Mouse (Mus musculus) regulatory T cell (primary cell): ENCODE results near the gene Paqr5.

ENCODE experiments used
- in situ Hi-C: fragments of 300-600 bp; cut with MboI, MseI; formaldehyde crosslinking; loops from one replicate; pipeline ENCODE4 v1.15.1; 2025; ENCODE audit warnings: high pct_unique_total_duplicates

The Paqr5 gene

DNA sequence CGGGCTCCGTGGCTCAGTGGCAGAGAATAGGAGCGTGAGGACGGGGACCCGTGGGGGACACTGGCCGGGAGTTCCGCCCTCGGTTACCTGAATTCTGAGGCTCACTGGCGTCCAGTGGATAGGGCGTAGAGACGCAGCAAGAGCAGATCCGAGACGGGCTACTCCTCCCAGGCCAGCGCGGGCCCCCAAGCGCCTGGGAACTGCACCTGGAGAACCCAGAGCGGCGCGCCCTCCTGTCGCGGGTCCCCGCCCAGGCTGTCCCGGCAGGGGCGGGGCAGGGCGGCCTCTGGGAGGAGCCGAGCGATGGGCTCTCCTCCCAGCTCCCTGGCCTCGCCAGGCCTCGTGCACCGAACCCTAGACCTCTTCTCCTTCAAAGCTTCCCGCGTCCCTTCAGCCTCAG, at the start of gene Paqr5:
TSS of gene Paqr5 (minus strand) at position 257 of the 400 bp plus-strand sequence.
- in situ Hi-C loops = loop anchor here (10.0 kb wide), 1 partner anchor 1148 kb away; no protein-coding TSS in a partner anchor

DNA sequence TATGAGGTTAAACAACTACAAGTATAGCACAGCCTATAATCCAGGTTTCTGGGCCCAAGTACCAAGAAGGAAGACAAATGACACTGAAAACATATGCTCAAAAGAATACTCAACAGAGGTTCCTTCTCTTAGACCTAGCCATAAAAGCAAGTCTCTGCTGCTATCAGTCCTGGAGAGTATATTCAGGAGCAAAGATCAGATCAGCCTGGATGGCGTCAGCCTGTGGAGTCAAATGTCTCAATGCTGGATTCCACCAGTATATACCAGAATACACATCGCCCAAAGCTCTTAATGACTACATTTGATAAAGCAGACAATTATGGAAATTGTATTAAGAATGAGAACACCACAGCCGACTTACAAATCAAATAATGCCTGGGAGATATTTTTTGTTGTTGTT, 35.6 kb upstream of the Paqr5 start:
- in situ Hi-C loops = no loop called here

DNA sequence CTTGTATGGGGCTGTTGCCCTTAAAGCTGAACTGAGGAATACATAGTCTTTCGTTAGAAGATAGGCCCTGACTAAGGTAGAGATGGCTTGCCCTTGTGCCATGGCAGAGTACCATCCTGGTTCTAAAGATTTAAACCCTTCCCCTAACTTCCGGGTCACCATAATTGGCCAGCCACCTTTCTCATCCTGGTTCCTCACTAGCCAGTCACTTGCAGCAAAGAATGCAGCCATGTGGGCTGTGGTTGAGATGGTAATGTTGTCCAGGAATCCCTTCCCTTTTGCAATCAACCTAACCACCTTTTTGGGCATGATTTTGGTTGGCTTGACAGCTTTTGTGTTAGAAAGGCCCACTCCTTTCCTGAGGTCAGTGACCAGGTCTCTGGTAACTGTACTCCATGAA, 33.8 kb upstream of the Paqr5 start:
- in situ Hi-C loops = no loop called here

DNA sequence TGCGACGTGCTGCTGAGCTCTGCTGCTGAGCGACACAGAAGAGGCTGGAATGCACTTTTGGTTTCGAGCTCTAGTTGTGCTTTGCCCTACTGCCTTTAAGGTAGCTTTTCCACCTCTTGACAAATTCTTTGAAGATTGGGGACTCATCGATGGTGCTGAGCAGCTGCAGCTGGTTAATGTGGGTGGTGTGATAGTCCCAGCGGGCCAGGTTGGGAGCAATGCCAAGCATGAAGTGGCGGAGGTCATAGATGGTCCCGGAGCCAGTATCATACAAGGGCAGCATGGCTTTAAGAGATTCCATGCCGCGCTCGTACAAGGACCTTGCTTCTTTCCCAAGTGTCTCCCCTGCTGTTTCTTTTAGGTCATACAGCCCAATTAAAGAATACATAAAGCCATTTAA, 33.3 kb upstream of the Paqr5 start:
- in situ Hi-C loops = no loop called here

DNA sequence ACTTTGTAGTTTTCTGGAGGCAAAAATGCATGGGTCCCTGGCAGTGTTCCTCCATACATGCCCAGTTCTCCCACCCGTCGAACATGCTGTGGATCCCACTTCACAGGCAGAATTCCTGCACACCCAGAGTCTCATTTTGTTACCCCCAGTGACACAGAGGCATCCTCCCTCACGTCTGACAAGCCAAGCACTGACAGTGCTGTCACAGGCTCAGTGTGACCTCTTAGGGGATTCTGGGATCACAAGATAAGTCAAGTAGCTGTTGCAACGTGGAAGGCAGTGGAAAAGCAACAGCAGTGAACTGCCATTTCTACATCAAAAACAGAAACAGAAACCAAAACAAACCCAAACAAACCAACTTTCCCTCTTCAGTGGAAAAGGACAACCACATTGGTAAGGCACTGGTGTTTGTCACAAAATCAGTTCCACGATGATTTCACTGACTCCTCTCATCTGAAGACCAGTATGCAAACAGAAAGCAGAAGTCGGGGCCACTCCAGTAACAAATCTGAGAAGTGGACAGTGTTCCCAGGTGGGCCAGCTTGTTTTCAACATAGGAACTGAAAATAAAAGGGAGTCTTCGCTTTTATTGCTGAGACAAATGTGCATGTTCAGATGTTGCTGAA, 31.3 kb upstream of the Paqr5 start:
- in situ Hi-C loops = no loop called here

DNA sequence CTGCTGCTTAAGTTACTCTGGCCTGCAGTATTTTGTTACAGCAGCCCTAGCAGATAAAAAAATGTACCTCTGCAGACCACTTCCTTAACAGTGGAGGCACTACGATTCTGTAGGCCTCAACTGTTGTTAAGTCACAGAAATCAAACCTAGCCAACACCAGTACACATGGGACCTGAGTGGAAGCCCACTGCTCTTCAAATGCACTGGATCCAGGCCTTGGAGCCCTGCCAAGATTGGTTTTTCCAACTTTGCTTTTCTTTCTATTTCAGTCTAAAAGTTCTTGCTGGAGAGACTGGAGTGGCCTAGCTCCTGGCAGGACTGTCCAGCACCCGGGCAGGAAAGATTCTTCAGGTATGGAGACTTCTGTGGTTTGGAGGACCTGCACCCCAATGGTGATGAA, 29.6 kb upstream of the Paqr5 start:
- in situ Hi-C loops = no loop called here

DNA sequence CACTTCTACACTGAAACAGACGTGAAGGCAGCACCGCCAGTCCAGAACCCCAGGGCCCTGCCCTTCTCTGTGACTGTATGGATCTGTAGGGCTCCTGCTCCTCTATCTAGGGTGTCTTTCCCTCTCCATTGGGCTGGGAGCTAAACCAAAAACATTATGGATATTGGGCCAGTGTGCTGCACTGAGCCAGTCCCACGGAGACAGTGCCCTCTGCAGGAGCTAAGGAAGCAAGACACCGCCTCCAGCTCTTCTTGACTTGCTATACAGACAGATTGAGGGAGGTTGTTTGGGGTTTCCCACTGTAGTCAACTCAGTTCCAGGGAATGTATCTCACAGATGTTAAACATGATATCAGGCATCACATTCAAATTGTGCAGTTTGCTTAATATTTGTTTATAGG, 24.1 kb upstream of the Paqr5 start:
- in situ Hi-C loops = no loop called here

DNA sequence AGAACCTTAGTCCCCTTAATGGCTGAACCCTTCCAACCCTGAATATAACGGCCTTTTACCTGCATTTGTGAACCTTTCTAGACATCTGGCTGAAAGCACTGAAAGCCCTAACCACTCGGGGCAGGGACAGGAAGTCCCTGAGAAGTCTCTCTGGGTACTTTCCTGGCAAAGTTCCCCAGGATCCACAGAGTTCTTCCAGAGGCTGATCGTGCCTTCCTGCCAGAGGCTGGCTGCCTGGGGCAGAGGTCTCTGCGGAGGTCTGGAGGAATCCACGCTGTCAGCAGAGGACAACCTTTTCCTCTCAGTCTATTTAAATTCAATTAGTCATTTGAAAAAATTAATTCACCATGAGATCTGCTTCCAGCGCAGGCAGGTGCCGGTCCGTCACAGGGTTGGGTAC, 22.5 kb upstream of the Paqr5 start:
- in situ Hi-C loops = no loop called here

DNA sequence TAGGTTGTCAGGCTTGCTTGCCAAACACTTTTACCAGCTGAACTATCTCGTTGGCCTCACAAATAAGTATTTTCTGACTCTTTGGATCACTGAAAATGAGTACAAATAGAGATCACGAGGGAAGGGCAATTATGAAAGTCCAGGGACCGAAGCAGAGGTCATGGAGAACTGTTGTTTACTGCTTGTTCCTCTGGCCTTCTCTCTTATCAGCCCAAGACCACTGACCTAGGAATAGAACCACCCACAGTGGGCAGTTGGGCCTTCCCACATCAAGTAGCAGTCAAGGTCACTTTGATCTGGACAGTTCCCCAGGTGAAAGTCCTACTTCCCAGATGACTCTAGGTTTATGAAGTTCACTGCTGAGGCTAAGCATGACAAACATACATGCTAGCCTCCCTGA, 15.5 kb upstream of the Paqr5 start:
- in situ Hi-C loops = loop anchor here (5.0 kb wide), 1 partner anchor 200 kb away; no protein-coding TSS in a partner anchor

DNA sequence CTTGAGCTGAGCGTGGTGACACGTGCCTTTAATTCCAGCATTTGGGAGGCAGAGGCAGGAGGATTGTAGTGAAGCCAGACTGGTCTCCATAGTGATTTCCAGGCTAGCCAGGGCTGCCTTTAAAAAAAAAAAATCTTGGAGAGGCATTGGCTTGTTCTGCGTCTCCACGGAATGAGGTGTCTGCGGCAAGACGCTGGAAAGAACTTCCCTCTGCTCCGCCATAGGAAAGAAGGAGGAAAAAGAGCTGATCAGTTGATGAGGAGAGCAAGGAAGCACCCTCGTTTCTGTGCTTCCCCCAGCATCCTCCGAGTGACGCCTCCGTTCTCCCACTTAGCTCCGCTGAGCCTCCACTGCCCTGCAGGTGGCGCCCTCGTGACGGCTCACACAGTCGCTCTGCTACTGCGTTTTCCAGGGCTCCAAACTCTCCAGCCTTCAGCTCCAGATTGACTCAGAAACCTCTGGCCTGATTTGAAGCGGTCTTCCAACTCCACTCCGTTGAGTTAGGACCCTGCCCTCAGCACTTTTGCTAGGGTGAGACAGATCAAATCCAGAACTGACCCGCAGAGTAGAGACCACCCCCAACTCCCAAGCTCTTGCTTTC, 13.5 kb upstream of the Paqr5 start:
- in situ Hi-C loops = loop anchor here (5.0 kb wide), 1 partner anchor 202 kb away; no protein-coding TSS in a partner anchor

DNA sequence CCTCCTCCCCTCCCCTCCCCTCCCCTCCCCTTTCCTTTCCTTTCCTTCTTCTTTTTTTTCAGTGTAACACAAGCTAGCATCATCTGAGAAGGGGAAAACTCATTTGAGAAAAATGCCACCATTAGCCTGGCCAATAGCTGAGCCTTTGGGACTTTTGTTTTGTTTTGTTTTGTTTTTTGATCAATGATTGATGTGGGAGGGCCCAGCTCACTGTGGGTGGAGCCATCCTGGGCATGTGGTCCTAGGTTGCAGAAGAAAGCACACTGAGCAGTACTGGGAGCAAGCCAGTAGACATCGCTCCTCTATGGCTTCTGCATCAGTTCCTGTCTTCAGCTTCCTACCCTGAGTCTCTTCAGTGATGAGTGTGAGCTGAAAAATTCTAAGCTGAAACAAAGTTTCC, 9.2 kb upstream of the Paqr5 start:
- in situ Hi-C loops = no loop called here

DNA sequence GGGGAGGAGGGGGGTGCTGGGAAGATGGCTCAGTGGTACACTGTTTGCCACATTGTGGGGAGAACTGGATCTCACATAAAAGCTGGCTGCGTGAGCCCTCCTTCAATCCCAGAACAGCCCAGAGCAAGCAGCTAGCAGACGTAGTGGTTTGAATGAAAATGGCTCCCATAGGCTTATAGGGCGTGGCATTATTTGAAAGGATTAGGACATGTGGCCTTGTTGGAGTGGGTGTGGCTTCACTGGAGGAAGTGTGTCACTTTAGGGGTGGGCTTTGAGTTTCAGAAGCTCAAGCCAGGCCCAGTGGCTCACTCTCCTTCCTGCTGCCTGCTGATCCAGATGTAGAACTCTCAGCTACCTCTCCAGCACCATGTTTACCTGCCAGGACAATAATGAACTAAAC, 5.5 kb upstream of the Paqr5 start:
- in situ Hi-C loops = no loop called here

DNA sequence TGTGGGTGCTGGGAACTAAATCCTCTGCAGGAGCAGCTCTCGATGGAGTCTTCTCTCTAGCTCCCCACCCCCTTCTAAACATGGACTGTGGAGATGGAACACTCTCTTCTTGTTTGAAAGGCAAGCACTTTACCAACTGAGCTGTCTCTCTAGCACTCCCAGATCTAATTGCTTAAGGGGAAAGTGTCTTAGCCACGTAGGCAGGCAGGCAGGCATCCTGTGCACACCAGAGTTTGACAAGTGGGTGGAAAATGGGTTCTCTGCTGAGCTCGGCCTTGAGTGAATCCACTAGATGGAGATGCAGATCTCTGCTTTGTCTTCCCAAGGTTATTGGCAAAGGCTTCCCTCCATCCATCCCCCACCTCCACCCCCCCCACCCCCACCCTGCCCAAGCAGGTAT, 1.4 kb upstream of the Paqr5 start:
- in situ Hi-C loops = loop anchor here (10.0 kb wide), 1 partner anchor 1147 kb away; no protein-coding TSS in a partner anchor

DNA sequence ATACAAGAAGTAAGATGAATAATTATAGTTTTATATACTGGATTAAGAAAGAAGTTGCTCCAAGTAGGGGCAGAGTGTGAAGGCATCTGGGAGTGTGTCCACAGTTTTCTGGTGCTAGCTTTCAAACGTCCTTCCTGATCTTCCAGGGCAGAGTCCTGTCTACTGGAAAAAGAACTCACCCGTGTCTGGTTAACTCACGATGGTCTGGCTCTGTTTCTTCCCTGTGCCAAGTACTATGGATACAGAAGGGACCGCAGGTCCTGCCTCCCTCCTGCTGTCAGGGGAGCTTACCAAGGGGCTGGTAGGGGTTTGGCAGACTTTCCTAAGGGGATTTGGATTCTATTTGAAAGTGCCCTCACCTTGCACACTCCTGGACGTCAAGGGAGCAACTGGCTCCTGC, 1.6 kb downstream of the Paqr5 start:
- in situ Hi-C loops = loop anchor here (10.0 kb wide), 1 partner anchor 1150 kb away; no protein-coding TSS in a partner anchor

DNA sequence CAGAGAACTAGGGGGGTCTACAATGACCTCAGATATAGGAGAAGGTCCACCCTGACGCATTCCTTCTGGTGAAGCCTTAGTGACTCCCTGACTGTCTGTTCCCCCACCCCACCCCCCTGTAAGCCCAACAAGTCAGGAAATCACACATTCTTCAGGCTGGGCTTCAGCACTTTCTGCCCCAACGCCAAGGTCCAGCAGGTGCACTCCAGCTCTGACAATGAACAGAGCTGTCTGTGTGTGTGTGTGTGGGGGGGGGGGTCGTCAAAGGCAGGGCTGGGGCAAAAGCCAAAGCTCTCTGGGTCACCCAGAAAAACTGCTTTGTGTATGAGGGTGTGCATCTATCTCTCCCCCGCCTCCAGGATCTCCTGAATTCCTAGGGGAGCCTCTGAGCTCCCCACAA, 2.8 kb downstream of the Paqr5 start:
- in situ Hi-C loops = loop anchor here (10.0 kb wide), 1 partner anchor 1151 kb away; no protein-coding TSS in a partner anchor

DNA sequence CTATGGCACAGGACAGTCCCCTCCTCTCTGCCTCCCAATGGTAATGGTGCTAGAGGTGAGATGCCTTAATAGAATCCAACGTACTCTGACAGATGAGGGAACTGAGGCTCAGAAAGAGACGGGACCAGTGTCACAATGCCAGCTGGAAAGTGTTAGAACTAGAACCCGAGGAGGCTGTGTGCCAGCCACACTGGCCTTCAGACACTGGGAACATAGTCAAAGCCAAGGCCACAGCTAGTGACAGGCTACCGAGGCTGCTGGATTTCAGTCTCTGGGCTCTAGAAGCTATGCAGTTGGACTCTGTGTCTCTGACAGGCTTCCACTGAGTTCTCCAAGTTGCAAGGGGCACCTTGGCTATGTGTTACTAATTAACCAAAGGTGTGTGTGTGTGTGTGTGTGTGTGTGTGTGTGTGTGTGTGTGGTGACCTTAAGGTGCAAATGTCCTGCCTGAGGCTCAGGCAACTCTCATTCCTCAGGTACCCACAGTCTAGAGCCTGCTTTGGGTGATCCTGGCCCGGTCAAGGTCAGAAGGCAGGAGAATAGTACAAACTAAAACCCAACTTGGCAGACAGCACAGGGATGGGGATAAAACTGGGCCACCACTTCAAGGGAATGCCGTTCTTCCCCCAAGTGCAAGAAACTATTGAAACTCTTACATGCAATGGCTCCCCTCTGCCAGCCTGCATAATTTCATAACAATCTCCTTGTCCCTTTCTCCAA, 3.5 kb downstream of the Paqr5 start:
- in situ Hi-C loops = loop anchor here (10.0 kb wide), 1 partner anchor 1152 kb away; no protein-coding TSS in a partner anchor

DNA sequence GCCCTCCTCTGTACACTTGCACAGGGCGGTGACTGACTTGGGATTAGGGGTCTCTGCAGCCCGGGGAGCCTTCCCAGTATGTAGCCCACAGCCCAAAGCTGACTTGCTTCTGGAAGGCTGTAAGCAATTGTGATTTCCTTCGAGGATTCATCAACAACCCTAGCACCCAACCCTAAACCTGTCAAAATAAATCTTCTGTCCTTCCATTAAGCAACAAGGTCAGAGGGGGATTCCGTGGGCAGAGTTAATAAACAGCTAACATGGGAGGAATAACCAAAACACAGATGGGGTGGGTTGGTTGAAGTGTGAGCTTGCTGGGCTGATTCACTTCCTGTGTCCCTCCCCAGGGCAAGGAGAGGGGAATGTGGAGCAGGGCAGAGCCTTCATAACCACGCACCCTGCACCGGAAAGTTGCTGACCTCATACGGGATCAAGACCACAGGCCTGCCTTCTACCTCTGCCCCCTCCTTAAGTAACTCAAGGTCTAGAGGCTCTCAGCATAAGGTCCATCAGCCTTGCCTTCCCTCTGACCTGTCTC, 5.0 kb downstream of the Paqr5 start:
- in situ Hi-C loops = loop anchor here (10.0 kb wide), 1 partner anchor 1153 kb away; no protein-coding TSS in a partner anchor

DNA sequence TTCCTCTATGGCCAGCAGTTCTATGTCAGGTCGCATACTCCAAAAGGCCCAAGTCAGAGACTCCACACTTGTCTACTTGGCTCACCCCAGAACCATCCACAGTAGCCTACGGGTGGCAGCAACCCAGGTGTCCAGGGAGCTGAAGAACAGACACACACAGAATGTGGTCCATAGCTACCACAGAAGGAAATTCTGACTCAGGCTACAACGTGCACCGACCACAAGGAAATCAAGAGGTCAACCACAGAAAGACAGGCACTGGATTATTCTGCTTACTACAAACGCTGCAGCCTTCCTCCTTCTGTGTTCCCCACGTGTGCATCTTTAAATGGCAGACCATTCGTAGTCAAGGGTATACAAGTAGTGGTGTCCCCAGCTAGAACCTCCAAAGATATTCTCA, 6.4 kb downstream of the Paqr5 start:
- in situ Hi-C loops = loop anchor here (10.0 kb wide), 1 partner anchor 1155 kb away; no protein-coding TSS in a partner anchor

DNA sequence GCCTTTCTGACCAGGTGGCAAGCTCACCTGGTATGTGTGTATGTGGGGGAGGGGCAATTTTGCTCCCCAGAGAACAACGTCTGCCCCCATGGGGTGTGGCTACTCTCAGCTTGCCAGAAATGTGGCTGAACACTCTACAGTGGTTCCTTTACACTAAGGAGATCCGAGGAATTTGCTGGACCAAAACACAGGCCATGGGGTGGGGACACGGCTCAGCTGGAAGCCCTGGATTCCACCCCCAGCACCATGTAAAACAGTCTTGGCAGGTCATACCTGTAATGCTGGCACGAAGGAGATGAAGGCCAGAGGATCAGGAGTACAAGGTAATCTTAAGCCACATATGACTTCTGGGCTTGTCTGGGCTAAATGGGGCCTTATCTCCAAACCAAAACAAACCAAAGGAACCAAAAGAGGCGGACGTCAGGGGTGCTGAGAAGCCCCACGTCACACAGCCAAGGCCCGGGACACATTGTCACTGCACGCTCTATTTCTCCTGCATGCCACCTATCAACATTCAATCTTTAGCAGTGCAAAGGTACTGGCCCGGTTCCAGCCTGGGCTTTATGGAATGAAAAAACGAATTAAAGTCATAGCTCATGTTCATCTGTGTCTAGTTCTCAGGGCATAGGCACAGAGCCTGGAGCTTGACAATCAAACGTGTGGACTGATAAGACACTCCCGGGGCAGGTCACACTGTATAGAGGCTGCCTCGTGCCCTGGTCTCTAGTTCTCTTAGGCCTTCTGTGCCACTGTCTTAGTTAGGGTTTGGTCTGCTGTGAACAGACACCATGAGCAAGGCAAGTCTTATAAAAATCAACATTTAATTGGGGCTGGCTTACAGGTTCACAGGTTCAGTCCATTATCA, 8.2 kb downstream of the Paqr5 start:
- in situ Hi-C loops = no loop called here

DNA sequence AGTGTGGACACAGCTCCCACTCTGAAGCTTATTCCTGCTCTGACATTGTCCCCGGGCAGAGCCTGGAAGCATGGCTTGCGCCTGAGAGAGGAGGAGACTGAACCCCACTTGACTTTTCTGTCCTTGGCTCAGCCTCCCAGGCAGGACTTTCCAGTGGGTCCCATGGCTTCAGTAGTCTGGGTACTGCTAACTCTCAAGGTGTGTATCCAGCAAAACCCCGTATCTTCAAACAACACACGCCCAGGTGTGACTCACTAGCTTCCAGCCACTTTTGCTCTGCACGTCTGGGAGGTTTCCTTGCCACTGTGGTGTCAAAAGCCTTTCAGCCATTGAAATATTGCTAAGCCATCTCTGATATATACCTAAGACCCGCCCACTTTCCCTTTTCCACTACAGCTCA, 9.3 kb downstream of the Paqr5 start:
- in situ Hi-C loops = no loop called here

DNA sequence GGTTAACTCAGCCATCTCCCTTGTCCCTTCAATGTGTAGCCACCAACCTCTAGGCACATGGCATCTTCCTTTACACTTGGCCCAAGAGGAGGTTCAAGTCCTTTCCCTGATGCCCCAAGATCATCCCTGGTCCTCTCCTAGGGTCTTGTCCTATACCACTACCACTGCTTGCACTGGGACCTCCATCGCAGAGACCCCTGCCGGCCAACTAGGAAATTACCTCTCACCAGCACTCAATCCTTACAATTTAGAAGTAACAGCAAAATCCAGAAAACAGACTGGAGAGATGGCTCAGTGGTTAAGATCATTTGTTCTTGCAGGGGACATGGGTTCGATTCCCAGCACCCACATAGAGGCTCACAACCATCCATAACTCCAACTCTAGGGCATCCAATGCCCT, 11.2 kb downstream of the Paqr5 start:
- in situ Hi-C loops = no loop called here
